Mouse (Mus musculus) C2C12 (cell line): ENCODE measurements around the gene Msantd1.

Experiments
- CEBPB ChIP-seq: IDR thresholded peaks from one replicate; pipeline ENCODE4 v1.6.1; 2011; ENCODE audit warnings: low read depth, mild to moderate bottlenecking, control low read depth, moderate library complexity
- CTCF ChIP-seq: IDR thresholded peaks from one replicate; pipeline ENCODE4 v1.5.1; 2011; ENCODE audit not compliant: control insufficient read depth, insufficient read depth, insufficient read length
- FOSL1 ChIP-seq: IDR thresholded peaks from one replicate; pipeline ENCODE4 v1.8.0; 2011; ENCODE audit warnings: mild to moderate bottlenecking, low read length; ENCODE audit not compliant: poor library complexity, insufficient read depth, severe bottlenecking
- MAX ChIP-seq: IDR thresholded peaks from one replicate; pipeline ENCODE4 v1.6.1; 2011; ENCODE audit warnings: mild to moderate bottlenecking, control low read depth
- MYOD1 ChIP-seq: IDR thresholded peaks from one replicate; pipeline ENCODE4 v1.6.1; 2011; ENCODE audit warnings: low read depth; ENCODE audit not compliant: control insufficient read depth, insufficient read length
- MYOG ChIP-seq: IDR thresholded peaks from one replicate; pipeline ENCODE4 v1.6.1; 2011; ENCODE audit not compliant: control insufficient read depth, insufficient read length; ENCODE audit errors: extremely low read depth
- USF1 ChIP-seq: IDR thresholded peaks from one replicate; pipeline ENCODE4 v1.6.1; 2011; ENCODE audit warnings: low read depth, mild to moderate bottlenecking, control low read depth, moderate library complexity

DNA sequence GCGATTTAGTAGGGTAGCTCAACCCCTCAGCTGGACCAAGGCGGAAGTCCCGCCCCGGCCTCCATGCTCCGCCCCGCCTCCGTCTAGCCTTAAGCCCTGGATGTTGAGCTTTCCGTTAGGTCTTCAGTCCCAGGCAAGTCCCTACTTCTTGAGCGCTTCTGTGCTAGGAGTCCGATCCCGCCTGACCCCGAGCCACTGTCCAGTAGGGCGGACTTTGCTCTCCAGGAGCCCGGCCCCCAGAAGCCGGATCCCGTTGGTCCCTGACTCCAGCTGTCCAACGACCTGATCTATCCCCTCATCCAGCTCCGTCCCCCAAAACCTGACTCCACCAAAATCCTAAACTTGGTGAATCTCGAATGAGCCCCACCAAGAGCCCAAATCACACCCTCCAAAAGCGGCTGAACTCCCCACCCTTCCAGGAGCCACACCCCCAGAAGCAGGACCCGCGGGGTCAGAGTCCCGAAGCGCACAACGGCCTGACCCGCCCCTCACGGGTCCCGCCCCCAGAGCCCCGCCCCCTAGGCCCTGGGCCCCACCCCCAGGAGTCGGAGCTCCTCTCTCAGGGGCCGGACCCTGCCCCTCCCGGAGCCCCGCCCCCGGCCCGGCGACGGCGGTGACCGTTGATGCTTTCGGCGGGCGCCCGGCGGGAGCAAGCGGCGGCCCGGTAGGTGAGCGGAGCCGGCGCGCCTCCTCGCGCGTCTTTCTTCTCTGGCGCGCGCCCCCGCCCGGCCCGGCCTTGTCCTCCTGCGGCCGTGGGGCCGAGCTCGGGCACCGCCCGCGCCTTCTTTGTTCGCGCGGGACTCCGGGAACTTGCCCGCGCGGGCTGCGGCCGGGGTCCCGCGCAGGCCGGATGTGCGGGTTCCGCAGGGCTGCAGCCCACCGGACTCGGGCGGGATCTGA is 41.3 kb downstream of the Msantd1 start, which contains the start of gene Rgs12:
- TF ChIP-seq USF1 (no peak), FOSL1 (no peak), CTCF (no peak), MYOD1 (no peak), MYOG (no peak), CEBPB (no peak), MAX (no peak)
